In the genomic region with DNA sequence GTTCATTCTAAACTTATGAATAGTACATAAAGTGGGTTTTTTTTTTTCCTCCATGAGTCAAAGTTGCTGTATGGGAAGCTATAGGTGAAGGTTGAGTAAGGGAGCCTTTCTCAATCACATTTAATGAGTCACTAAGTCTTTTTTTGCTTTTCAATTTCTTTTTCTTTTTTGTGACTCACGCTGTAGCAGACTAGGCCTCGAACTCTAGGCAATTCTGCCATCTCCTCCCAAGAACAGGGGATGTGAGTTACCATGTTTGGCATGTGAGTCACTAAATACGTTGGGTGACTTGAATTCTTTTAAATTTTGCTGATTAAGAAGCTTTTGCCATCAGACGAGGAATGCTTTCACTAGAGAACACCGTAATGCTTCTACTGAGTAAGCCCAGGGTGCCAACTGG, we compare ENCODE assay signal across 15 mouse cellular contexts.
"Had no signal": no experiment of that assay in that cellular context is flagged by ENCODE, and none has a peak within 500 bp of the region (broad histone marks: within the 10 kb centered on the region; RNA-seq: fewer than 3 reads in every experiment).

No protein-coding gene starts in this region.

- H3K4me3 ChIP-seq: liver, embryonic 15.5 days; lung, embryonic 15.5 days; megakaryocyte, embryonic 14.5 days; midbrain, embryonic 13.5 days; midbrain, embryonic 15.5 days; neural tube, embryonic 12.5 days had no signal

- DNase-seq: liver, postnatal 0 days; lung, adult 2 months; lung, postnatal 14 days; lung, postnatal 36 days; right cerebral cortex, postnatal 25 days; thymus, adult 18-20 months; thymus, postnatal 14 days; thymus, postnatal 36 days had no signal

- H3K27ac ChIP-seq: liver, embryonic 15.5 days; lung, embryonic 15.5 days; macrophage; midbrain, embryonic 13.5 days; midbrain, embryonic 15.5 days; neural tube, embryonic 12.5 days had no signal
